Mouse (Mus musculus): ENCODE measurements around the gene Nod1. TPM values are rescaled to one million over a fixed set of nuclear protein-coding genes. Genes with fewer than 3 reads are reported as not detected.

Nod1 gene
- polyA plus RNA-seq (2015; fragmentation: Nextera tagmentation; extraction: Ambion mirVana): 1.4 and 2.3 TPM in 2 replicates

DNA sequence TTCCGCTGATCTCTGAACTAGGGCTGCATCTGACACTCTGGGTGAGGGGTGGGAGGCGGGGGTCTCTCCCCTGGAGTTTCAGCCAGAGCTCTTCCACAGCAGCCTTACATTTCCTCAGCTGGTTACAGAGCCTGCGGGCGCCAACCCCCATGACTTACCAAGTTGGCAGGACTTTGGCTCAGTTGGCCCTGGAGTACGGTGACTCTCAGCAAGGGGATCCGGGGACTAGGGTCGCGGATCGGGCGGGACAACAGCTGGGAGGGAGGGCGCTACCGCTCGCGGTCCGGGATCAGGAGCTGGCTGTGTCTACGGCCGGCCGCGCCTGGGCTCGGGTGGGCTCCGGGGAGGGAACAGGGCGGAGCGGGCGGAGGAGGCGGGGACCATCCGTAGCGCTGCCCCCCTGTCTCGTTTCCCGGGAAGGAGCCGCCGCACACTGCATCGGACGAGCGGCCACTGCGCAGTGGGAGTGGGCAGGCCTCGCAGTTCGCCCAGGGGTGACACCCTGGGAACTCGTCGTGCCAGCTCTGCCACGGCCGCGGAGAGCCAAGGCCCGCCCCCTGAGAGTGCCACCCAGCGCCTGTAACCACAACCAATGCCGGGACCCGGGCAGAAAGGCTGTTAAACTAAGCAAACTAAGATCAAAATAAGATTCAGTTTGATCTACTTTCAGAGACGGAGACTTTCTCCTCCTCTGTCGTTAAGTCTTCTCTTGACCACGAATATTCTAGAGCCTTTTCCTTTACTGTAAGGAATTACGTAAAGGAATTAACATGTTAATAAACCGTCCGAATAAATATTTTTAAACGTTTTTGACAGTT, at the start of gene Nod1:
Gene Nod1 (minus strand): TSS at position 502 of the 818 bp plus-strand sequence.
- H3K4me1 ChIP-seq (replicated peaks): peaks cover 8% of the 10 kb centered on the region
- peak within 1 kb of the TSS; percentile 66 for H3K9ac ChIP-seq (replicated peaks)
- H3K36me3 ChIP-seq: no peaks in the 10 kb centered on the region
- H3K27me3 ChIP-seq: peaks cover 23% of the 10 kb centered on the region
- WGBS: 3% methylated on average over 53 of the region's 53 CpGs
- H3K9me3 ChIP-seq: no peaks in the 10 kb centered on the region
- peak; percentile 89 for ATAC-seq
- no peak within 1 kb of the TSS for H3K27ac ChIP-seq
- H3K4me3 ChIP-seq (replicated peaks): peak within 1 kb of the TSS; percentile 53
- peak within 1 kb of the TSS; percentile 95 for H3K4me2 ChIP-seq (replicated peaks)

DNA sequence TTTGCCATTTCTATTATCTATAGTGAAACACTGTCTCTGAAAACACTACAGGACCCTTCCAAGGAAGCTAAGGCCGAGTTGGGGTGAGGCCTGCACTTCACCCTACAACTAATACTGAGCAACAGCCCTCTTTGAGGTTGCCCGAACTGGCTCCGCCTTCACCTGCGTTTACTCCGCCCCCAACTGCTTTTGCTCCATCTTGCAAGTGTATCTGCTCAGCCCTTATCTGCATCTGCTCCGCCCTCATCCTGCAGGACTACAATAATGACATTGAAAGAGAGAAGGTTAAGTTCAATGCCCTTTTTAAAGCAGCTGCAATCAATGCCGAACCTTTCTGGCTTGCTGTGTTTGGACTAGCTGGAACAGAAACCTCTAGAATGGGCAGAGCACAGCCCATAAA, 49.4 kb upstream of the Nod1 start:
- no peak overlapping the region for H3K9ac ChIP-seq (replicated peaks)
- no peaks in the 10 kb centered on the region for H3K9me3 ChIP-seq
- ATAC-seq: no peak
- no peaks in the 10 kb centered on the region for H3K27me3 ChIP-seq
- WGBS: 92% methylated on average over 7 of the region's 7 CpGs
- H3K4me3 ChIP-seq (replicated peaks): no peak overlapping the region
- H3K4me2 ChIP-seq (replicated peaks): no peak overlapping the region
- H3K4me1 ChIP-seq (replicated peaks): 0 out of 2 replicates have a peak, but pooled peaks cover 1% of the 10 kb centered on the region
- H3K36me3 ChIP-seq: no peaks in the 10 kb centered on the region
- H3K27ac ChIP-seq: no peak overlapping the region

DNA sequence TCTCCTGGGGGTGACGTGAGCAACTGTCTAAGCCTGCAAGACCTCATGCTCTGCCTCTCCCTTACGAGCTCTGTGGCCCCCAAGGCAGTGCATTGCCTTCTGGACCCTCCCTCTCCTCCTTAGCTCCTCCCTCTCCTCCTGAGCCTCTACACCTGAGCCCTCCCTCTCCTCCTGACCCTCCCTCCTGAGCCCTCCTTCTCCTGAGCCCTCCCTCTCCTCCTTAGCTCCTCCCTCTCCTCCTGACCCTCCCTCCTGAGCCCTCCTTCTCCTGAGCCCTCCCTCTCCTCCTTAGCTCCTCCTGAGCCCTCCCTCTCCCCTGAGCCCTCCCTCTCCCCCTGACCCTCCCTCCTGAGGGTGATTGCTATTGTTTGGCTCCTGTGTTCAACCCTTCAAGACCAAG, 46.0 kb upstream of the Nod1 start:
- Histone ChIP-seq H3K9ac (replicated peaks) (no peak overlapping the region), H3K4me2 (replicated peaks) (no peak overlapping the region), H3K36me3 (no peaks in the 10 kb centered on the region), H3K4me3 (replicated peaks) (no peak overlapping the region), H3K9me3 (0 out of 2 replicates have a peak, but pooled peaks cover 2% of the 10 kb centered on the region), H3K27ac (no peak overlapping the region), H3K4me1 (replicated peaks) (peaks cover 9% of the 10 kb centered on the region; the same call in 1 of the 2 replicates), H3K27me3 (no peaks in the 10 kb centered on the region)
- 73% methylated on average over 2 of the region's 2 CpGs for WGBS
- no peak for ATAC-seq

DNA sequence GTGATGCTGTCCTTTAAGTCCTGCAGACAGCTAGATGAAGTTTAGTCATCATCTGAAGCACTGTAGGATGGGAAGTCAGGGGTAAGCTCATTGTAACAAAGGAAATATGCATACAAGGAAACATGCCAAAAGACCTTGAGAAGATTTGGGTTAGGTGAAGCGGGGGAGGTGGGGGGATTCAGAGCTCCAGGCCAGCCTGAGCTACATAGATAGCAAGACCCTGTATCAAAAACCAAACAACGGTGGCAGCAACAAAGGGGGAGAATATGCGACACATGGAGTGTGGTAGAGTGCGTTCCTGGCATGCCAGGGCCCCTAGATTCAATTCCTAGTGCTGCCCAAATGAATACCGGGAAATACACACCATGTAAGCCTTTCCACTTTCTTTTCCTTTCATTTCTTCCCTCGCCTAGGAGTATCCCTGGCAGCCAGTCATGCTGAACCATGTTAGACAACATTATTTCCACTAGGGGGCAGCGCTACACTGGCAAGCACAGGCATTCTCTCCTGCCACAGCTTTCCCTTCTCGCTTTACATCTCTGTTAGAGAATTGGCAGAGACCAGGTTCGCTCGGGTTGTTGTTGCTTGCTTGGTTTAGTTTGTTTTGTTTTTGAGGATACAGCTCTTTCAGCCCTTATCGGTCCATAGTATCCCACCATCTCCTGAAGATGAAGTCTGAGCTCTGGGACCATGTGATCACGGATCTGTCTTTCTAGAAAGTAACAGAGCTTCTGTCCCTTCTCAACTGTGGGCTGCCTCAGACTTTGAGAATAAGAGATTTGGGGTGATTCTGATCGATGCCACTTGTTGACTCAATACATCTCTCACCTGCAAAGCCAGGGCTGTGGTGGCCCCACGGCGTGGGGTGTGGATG, 44.5 kb upstream of the Nod1 start:
- no peaks in the 10 kb centered on the region for H3K36me3 ChIP-seq
- no peak overlapping the region for H3K4me3 ChIP-seq (replicated peaks)
- peak; percentile 72 for ATAC-seq
- 0 out of 2 replicates have a peak, but pooled peaks cover 2% of the 10 kb centered on the region for H3K9me3 ChIP-seq
- peaks cover 9% of the 10 kb centered on the region; the same call in 1 of the 2 replicates for H3K4me1 ChIP-seq (replicated peaks)
- no peak overlapping the region for H3K9ac ChIP-seq (replicated peaks)
- H3K27ac ChIP-seq: no peak overlapping the region
- no peaks in the 10 kb centered on the region for H3K27me3 ChIP-seq
- WGBS: 29% methylated on average over 15 of the region's 15 CpGs
- H3K4me2 ChIP-seq (replicated peaks): no peak overlapping the region

DNA sequence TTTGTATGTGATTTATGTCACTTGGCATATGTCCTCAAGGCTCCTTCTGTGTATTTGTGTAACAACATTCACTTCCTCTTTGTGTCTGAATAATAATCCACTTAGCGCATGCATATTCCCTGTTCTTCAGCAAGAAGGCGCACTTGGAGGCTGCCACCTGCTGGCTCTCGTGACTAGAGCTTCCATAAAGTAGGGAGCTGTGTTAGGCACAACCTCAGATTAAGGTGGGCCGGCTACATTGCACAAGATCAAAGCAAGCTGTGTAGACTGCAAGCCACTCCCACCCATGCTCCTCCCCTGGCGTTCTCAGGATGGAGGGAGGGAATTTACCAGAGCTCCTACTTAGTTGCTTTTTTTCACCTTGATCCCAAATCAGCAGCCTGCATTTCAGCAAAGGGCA, 43.8 kb upstream of the Nod1 start:
- ATAC-seq: peak; percentile 68
- no peaks in the 10 kb centered on the region for H3K27me3 ChIP-seq
- no peak overlapping the region for H3K9ac ChIP-seq (replicated peaks)
- H3K4me1 ChIP-seq (replicated peaks): peaks cover 9% of the 10 kb centered on the region; the same call in 1 of the 2 replicates
- WGBS: 23% methylated on average over 5 of the region's 5 CpGs
- no peaks in the 10 kb centered on the region for H3K36me3 ChIP-seq
- no peak overlapping the region for H3K4me3 ChIP-seq (replicated peaks)
- H3K4me2 ChIP-seq (replicated peaks): no peak overlapping the region
- H3K9me3 ChIP-seq: 0 out of 2 replicates have a peak, but pooled peaks cover 2% of the 10 kb centered on the region
- no peak overlapping the region for H3K27ac ChIP-seq

DNA sequence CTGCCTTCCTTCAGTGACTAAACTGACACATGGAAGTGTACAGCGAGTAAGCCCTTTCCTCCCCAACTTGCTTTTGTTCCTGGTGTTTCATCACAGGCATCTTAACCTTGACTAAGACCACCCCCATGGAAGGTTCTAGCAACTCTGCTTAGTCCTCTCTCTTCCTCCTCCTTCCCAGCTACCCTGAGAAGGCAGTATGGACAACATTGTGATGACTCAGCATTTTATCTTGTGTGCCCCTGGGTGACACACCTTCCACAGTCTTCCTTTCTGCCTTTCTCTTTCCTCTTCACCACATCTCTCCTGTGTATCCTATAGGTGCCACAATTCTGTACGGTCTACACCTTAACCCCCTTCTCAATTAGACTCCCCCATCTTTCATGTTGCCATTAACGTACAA, 41.8 kb upstream of the Nod1 start:
- ATAC-seq: no peak
- H3K9ac ChIP-seq (replicated peaks): no peak overlapping the region
- no peak overlapping the region for H3K4me2 ChIP-seq (replicated peaks)
- no peak overlapping the region for H3K4me3 ChIP-seq (replicated peaks)
- no peaks in the 10 kb centered on the region for H3K36me3 ChIP-seq
- H3K27me3 ChIP-seq: no peaks in the 10 kb centered on the region
- 0 out of 2 replicates have a peak, but pooled peaks cover 2% of the 10 kb centered on the region for H3K9me3 ChIP-seq
- H3K4me1 ChIP-seq (replicated peaks): peaks cover 23% of the 10 kb centered on the region
- WGBS: 89% methylated on average over 3 of the region's 3 CpGs
- H3K27ac ChIP-seq: no peak overlapping the region

DNA sequence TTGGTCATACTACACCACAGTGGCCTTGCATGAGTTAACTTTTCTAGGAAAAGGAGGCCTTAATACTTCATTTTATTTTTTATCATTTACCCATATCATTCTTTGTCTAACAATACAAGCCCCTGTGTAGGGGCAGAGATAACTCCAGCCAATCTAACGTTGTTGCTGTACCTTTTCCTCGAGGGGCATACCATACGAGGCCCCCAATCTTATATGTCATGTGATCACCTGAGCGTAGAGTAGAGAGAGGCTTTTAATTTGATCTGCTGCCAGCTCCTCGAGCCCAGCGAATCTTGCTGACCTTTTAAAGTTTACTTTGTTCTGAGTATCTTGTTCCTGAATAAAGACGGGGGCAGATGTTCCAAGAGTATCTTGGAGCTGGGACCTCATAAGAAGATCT, 40.1 kb upstream of the Nod1 start:
- H3K4me2 ChIP-seq (replicated peaks): no peak overlapping the region
- H3K4me3 ChIP-seq (replicated peaks): no peak overlapping the region
- no peaks in the 10 kb centered on the region for H3K27me3 ChIP-seq
- H3K27ac ChIP-seq: no peak overlapping the region
- peaks cover 23% of the 10 kb centered on the region for H3K4me1 ChIP-seq (replicated peaks)
- no peak overlapping the region for H3K9ac ChIP-seq (replicated peaks)
- no peaks in the 10 kb centered on the region for H3K36me3 ChIP-seq
- 85% methylated on average over 7 of the region's 7 CpGs for WGBS
- ATAC-seq: no peak
- 0 out of 2 replicates have a peak, but pooled peaks cover 2% of the 10 kb centered on the region for H3K9me3 ChIP-seq

DNA sequence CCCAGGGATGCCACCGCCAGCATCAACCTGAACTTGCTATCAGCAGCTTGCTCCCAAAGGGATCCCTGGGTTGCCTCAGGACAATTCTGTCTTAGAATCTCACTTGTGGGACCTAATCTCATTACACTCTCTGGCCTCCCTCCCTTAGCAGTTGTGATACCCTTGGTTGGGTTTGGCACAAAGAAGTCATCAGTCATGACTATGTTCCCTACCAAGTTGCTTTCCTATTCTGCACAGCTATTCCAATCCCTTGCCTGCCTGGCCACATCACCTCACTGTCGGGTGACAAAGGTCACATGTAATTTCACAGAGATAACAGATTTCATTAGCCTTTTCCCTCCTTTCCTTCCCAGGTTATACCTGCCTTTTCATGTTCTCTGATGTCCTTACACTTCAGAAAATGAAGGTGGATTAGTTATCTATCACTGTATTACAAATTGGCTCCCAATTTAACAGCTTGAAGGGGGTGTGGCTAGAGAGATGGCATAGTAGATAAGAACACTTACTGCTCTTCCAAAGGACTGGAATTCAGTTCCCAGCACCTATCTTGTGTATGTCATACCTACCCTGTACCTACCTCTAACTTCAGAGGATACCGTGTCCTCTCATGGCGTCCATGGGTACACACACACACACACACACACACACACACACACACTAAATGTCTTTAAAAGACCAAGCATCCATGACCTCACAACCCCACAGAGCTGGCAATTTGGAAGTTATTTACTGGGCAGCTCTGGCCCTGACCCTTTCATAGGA, 38.1 kb upstream of the Nod1 start:
- Histone ChIP-seq H3K27me3 (no peaks in the 10 kb centered on the region), H3K27ac (0 out of 2 replicates have a peak overlapping the region, but pooled peaks have one; percentile 21), H3K4me3 (replicated peaks) (no peak overlapping the region), H3K9ac (replicated peaks) (no peak overlapping the region), H3K9me3 (0 out of 2 replicates have a peak, but pooled peaks cover 2% of the 10 kb centered on the region), H3K4me1 (replicated peaks) (peaks cover 14% of the 10 kb centered on the region), H3K4me2 (replicated peaks) (peak overlapping the region; percentile 44), H3K36me3 (no peaks in the 10 kb centered on the region)
- ATAC-seq: peak; percentile 36; the same call in 1 of the 2 replicates
- WGBS: 82% methylated on average over 3 of the region's 4 CpGs

DNA sequence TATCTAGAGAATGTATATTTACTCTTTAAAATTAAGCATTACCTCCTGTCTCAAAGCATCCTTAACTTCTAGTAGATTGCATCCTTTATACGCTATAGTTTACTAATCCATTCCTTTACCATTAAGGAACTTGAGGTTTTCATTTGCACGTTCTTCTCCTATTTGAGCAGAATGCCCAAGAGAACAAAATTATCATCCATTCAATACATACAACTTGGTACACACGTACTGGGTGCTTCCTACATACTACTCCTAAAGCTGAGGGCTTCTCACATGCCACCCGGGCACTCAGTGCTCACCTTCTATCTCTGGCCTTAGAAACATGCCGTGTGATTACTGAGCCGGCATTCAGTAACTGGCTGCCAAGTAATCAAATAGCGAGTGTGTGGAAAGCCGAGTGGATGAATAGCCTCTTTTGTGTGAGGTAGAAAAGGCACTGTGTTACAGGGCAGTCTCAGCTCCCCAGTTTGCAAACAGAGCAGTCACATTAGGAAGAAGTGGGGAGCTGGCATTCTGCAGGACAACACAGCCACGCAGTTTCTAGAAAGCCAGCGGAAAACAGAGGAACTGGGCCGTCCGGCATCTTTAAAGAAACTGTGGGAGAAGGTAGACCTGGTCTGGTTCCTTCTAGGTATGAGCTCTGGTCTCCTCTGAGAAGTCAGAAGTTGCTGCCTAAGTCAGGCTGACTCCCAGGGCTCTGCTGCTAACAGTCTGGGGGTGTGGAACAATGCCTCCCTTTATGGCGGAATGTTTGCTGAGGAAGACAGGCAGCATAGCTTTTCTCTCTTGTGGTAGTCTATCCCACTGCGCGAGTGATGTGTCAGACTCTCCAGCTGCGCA, 37.2 kb upstream of the Nod1 start:
- Histone ChIP-seq H3K4me2 (replicated peaks) (peak overlapping the region; percentile 44), H3K27ac (peak overlapping the region; percentile 70), H3K9me3 (0 out of 2 replicates have a peak, but pooled peaks cover 2% of the 10 kb centered on the region), H3K4me1 (replicated peaks) (peaks cover 14% of the 10 kb centered on the region), H3K4me3 (replicated peaks) (peak overlapping the region; percentile 18), H3K27me3 (no peaks in the 10 kb centered on the region), H3K9ac (replicated peaks) (peak overlapping the region; percentile 37; the same call in 1 of the 2 replicates), H3K36me3 (no peaks in the 10 kb centered on the region)
- ATAC-seq: peak; percentile 80
- WGBS: 8% methylated on average over 16 of the region's 16 CpGs

DNA sequence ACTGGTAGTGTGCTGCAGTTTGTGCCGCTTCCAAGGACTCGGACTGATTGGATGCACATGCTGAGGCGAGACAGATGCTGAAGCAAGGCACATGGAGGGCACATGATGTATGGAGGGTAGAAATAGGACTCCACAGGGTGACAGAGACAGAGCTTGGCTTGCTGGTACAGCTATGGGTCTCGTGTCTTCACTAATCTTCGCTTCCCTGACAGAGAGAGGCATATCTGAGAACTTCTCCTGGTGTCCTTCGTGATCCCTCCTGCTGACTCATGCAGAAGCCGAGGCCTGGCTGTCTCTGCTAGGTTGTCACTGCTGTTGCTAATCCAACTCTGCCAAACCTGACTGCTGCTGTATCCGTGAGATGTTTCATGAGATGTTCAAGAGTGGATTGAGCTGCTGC, 36.0 kb upstream of the Nod1 start:
- Histone ChIP-seq H3K4me1 (replicated peaks) (peaks cover 14% of the 10 kb centered on the region), H3K9me3 (no peaks in the 10 kb centered on the region), H3K9ac (replicated peaks) (no peak overlapping the region), H3K27me3 (no peaks in the 10 kb centered on the region), H3K4me3 (replicated peaks) (no peak overlapping the region), H3K36me3 (no peaks in the 10 kb centered on the region), H3K4me2 (replicated peaks) (no peak overlapping the region), H3K27ac (no peak overlapping the region)
- ATAC-seq: no peak
- 94% methylated on average over 8 of the region's 8 CpGs for WGBS

DNA sequence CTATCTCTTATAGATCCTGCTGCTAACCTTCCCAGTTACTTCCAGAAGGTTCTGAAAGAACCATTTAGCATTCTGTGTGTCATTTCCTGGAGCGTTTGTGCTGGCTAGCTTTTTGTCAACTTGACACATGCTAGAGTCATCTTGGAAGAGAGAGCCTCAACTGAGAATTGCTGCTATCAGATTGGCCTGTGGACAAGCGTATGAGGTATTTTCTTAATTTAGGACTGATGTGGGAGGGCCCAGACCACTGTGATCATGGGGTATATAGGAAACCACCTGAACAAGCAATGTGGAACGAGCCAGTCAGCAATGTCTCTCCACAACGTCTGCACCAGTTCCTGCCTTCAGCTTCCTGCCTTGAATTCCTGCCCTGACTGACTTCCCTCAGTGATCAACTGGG, 31.1 kb upstream of the Nod1 start:
- ATAC-seq: no peak
- H3K4me3 ChIP-seq (replicated peaks): no peak overlapping the region
- no peaks in the 10 kb centered on the region for H3K36me3 ChIP-seq
- H3K27ac ChIP-seq: no peak overlapping the region
- H3K4me1 ChIP-seq (replicated peaks): no peaks in the 10 kb centered on the region
- H3K9me3 ChIP-seq: no peaks in the 10 kb centered on the region
- H3K4me2 ChIP-seq (replicated peaks): no peak overlapping the region
- H3K27me3 ChIP-seq: no peaks in the 10 kb centered on the region
- H3K9ac ChIP-seq (replicated peaks): no peak overlapping the region
- WGBS: 87% methylated on average over 4 of the region's 4 CpGs

Data from midbrain, embryonic 13.5 days (tissue).